Mouse (Mus musculus): ENCODE measurements around the gene Pkp4.

Gene Pkp4

GRCm38 (mm10) chr2:59160605-59160963 is at the start of gene Pkp4, which contains the start of gene Ccdc148:
TSS of gene Pkp4 (plus strand) at chr2:59160850.
TSS of gene Ccdc148 (minus strand) at chr2:59160683.
- DNase-seq: peak; percentile 98

GRCm38 (mm10) chr2:59129023-59129422 is 31.6 kb upstream of the Pkp4 start:
- no peak for DNase-seq

DNA sequence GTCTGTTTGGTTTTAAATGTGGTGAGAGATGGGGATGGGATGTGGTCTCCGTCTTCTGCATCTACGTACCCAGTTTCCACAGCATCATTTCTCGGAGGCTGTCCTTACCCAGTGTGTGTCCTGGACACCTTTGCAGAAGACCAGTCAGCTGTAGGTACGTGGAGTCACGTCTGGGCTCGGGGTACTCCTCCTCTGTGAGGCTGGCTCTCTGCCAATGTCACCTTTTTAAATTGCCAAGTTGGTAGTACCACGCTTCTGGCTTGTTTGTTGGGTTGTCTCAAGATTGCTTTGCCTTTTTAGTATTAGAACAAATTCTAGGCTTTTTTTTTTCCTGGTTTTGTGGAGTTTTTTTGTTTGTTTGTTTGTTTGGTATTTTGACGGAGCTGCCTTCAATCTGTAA is 30.8 kb upstream of the Pkp4 start:
- DNase-seq: no peak

GRCm38 (mm10) chr2:59131044-59131443 is 29.6 kb upstream of the Pkp4 start:
- no peak for DNase-seq

GRCm38 (mm10) chr2:59155428-59155827 is 5.2 kb upstream of the Pkp4 start:
- no peak for DNase-seq

DNA sequence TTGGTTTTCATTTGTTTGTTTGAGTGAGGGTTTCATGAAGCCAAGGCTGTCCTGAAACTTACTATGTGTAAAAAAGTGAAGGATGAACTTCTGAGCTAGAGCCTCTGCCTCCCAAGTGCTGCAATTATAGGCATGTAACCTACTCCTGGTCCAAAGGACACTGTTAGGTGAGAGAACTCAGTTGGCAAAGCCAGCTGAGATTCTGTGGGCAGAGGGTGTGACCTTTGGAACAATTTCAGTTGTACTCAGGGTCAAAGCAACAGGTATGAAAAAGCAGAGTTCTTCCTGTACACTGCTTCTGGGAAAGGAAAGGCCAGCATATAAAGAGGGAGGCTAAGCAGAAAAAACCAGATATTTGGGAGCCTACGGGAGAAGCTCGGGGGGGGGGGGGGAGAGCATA is 2.5 kb upstream of the Pkp4 start:
- no peak for DNase-seq

- DNase-seq: peak; percentile 60
Measured at GRCm38 (mm10) chr2:59159961-59160604, 567 bp upstream of the Pkp4 start.

DNA sequence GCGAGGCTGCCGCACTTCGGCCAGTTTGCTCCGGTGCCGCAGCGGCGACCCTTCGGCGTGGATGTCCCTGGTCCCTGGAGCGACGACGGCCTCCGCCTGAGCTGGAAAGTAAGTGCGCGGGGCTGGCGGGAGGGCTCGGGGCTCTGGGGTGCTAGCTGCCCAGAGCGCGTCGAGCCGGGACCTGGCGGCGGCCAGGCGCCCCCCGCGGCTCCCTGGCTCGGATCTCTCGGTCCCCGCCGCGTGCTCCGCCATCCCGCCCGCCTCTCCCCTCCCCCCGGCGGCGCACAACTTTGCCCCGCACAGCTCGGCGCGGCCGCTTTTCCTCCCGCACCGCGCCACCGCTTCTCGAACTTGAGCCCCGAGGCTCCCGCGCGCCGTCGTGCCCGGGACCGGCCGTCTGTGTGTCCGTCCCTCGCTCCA is 381 bp downstream of the Pkp4 start:
- DNase-seq: no peak

GRCm38 (mm10) chr2:59161441-59162284 is 1.0 kb downstream of the Pkp4 start:
- DNase-seq: peak; percentile 84

DNA sequence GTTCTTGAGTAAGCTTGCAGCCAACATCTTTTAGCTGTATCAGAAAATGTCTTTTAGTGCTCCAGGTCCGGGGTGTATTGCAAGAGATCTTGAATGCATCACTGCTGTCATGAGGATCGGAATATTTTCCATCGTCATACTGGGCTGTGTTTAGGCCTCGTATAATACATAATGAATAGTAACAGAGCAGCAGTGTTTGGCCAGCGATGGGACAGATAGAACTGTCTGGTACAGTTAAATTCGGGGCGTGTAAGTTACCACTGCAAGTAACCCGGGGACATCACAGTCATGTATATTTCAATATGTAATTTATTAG is 1.6 kb downstream of the Pkp4 start:
- DNase-seq: no peak

GRCm38 (mm10) chr2:59166976-59167375 is 6.3 kb downstream of the Pkp4 start:
- no peak for DNase-seq

DNA sequence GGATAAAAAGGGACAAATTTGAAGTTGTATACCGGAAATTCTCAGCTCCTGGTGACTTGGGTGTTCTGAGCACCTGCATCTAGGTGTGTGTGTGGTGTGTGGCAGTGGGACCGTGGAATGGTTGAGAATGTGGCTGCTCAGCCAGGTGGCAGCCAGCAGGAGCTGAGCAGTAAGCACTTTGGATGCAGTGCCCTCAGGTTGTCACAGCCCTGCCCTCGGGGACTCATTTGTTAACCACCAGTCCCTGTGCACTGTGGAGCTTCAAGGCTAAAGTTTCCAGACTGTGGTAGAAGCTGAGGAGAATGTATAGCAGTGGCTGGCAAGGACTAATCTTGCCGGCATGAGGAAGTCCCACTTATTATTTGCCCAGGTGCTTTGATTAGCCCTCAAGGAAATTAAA is 7.2 kb downstream of the Pkp4 start:
- DNase-seq: no peak

GRCm38 (mm10) chr2:59169572-59170207 is 9.0 kb downstream of the Pkp4 start:
- DNase-seq: no peak

DNA sequence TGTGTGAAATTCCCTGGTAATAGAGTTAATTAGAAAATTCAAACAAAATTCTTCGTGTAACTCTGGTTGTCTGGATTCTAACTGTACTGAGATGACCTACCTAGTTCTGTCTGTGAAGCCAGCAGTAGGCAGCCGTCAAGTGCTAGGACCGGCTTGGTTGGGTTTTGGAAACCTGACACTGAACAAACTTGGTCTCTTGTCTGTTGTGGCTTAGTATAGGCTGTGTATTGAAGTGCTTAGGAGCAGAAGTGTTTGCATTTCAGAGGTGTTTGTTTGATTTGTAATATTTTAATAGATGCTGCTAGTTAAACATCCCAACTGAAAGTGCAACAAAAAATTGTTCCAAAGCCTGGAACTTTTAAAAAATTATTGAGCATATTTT is 9.5 kb downstream of the Pkp4 start:
- DNase-seq: no peak

DNA sequence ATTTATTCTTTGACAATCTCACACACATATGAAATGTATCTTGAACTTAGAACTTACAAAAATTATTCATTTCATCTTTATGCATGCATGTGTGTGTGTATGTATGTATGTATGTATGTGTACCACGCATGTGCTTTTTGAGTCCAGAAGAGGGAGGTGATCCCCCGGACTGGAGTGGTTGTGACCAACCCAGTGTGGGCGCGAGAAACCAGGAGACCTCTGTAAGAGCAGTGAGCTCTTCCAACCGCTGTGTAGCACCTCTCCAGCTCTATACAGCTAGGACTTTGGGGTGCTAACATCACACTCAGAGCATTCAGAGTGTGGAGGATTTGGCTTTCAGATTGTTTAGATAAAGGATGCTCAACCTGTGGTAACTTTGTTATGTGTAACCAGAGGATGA is 9.9 kb downstream of the Pkp4 start:
- DNase-seq: no peak

- DNase-seq: no peak
Measured at GRCm38 (mm10) chr2:59171533-59171932, 10.9 kb downstream of the Pkp4 start.

DNA sequence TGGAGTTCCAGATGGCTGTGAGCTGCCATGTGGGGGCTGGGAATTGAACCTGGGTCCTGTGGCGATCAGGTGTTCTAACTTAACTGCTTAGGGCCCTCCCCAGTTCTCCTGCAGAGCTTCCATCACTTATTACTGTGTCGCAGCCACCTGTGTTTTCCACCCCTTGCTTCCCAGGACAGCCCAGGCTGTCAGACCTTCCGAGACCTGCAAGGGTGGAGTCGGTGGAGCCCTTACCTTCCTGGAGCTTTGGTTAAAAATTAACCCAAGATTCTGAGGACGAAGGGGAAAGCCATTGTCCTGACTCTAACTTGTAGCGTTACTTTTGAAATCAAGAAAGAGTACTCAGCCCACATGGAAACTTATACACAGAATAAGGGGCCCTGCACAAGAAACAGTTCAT is 15.3 kb downstream of the Pkp4 start:
- DNase-seq: no peak

- peak; percentile 58 for DNase-seq
Measured at GRCm38 (mm10) chr2:59178191-59178590, 17.5 kb downstream of the Pkp4 start.

GRCm38 (mm10) chr2:59178960-59179359 is 18.3 kb downstream of the Pkp4 start:
- DNase-seq: no peak

GRCm38 (mm10) chr2:59179487-59179886 is 18.8 kb downstream of the Pkp4 start:
- no peak for DNase-seq

DNA sequence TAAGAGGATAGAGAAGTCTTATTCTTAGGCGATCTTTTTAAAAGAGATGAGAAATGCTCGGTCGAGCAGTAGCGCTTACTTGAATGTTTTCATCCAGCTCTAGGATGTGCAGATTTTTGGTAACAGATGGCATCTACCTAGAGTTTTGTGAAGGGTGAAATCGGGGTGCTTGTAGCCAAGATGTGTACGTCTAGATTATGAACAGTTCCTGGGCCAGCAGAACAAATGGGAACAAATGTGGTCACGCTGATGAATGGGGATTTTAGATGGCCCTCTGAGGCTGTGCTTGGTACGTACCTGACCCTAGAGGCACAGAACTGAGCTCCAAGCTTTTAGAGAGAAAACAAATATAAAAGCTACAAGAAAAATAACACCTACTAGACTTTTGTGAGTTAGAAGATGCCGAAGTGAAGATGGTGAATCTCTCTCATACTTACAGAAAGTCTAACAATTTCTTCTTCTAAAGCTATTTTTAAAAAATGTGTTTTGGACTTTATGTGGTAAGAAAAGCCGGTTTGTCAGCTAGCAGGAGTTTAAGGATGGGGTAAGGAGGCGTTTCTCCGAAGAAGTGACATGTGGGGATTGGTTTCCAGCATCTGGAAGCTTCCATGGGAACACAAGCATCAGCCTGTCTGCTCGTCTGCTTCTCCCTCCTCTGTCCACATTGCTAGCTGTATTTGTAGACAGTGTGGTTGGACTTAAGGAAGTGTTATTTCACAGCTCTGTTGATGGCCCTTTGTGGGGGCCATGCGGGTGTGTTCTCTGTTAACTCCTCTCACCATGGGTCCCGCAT is 20.9 kb downstream of the Pkp4 start:
- DNase-seq: no peak

DNA sequence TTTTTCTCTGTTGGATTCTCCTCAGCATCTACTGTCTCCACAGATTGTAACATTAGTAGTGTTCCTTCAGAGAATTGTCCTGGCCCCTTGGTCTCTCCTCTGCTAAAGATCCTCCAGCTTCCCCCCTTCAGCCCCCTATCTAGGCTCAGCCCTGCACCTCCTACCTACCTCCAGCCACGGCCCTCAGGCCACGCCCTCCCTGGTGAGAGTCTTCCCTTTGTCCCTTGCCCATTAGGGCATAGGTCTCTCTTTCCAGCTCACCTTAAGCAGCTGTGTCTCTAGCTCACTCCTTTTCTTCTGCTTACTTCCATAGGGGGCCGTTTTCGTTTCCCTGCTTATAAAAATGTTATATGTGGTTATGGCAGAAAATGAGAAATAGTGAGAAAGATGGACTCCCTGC is 22.9 kb downstream of the Pkp4 start:
- DNase-seq: no peak

All from retina, postnatal 1 day (tissue).